Mouse (Mus musculus): ENCODE results near the gene Sec14l1. TPM values are rescaled to one million over a fixed set of nuclear protein-coding genes. Genes with fewer than 3 reads are reported as not detected.
A peak's percentile ranks its signal among the peaks of the same experiment; 100 is the strongest.

The Sec14l1 gene
- polyA plus RNA-seq, 1 experiment from 2014 or later = 71.5 TPM

DNA sequence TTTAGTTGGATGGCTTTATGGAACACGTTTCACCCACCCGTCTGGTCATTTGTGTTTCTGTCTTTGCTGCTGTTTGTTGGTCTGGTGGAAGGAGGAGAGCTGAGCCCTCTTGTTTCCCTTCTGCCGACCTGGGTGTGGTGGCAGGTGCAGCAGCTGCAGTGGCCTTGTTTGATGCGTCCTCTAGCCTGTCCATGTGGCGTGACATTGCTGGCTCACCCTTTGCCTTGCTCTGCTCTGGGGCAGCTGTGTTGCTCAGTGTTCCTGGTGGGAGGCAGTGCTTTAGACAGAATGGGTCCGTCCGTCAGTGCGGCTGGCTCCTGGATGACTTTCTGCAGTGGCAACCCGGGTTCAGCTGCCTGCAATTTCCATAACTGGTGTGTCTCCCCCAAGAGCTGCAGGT is 38.6 kb downstream of the Sec14l1 start:
- Histone ChIP-seq H3K27me3 (replicated peaks) (no peaks in the 10 kb centered on the region), H3K4me3 (no peak overlapping the region), H3K4me2 (replicated peaks) (no peak overlapping the region), H3K9me3 (no peaks in the 10 kb centered on the region), H3K36me3 (peaks cover 84% of the 10 kb centered on the region), H3K4me1 (peaks cover 20% of the 10 kb centered on the region), H3K9ac (no peak overlapping the region), H3K27ac (no peak overlapping the region)
- 71% methylated on average over 9 of the region's 9 CpGs for WGBS
- ATAC-seq (ENCODE audit: low FRiP score, low read depth) = no peak

DNA sequence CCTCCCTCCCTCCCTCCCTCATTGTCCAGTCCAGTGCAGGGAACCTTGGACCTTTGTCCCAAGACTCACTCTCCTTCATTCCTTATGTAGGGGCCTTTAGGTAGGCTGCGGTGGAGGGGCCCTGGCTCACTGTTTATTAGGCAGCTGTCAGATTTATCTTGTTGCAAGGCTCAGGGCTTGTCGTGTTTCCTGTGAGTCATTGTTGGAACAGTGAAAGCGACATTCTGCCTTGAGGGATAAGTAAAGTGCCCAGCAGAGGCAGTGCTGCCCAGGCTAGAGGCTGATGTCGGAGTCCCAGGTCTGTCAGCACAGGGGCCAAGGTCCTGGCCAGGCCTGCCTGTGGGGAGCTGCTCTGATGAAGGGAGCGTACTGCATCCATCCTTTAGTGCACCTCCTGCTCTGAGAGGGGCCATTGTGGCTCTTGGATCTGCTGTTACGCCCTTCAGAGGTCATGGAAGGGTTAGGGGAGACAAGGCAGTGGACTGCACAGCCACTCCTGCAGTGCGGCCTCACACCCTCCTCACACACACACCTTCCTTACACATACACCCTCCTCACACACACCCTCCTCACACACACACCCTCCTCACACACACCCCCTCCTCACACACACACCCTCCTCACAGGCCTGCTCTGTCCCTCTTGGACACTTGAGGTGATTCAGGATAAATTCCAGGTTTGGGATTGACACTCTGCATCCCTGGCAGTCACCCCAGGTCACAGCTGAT is 39.3 kb downstream of the Sec14l1 start:
- peaks cover 84% of the 10 kb centered on the region for H3K36me3 ChIP-seq
- no peak overlapping the region for H3K27ac ChIP-seq
- 36% methylated on average over 7 of the region's 7 CpGs for WGBS

GRCm38 (mm10) chr11:117156725-117157124 is 41.8 kb downstream of the Sec14l1 start:
- H3K4me2 ChIP-seq (replicated peaks) = no peak overlapping the region
- H3K4me1 ChIP-seq = peaks cover 20% of the 10 kb centered on the region
- H3K9ac ChIP-seq = no peak overlapping the region
- no peak overlapping the region for H3K27ac ChIP-seq
- WGBS = 6% methylated on average over 14 of the region's 15 CpGs
- peaks cover 72% of the 10 kb centered on the region for H3K36me3 ChIP-seq
- H3K4me3 ChIP-seq = no peak overlapping the region
- peak; percentile 17; the same call in 1 of the 2 replicates for ATAC-seq (ENCODE audit: low FRiP score, low read depth)
- H3K9me3 ChIP-seq = no peaks in the 10 kb centered on the region
- no peaks in the 10 kb centered on the region for H3K27me3 ChIP-seq (replicated peaks)

More for the DNA sequence above, 39.3 kb downstream of the Sec14l1 start:
- ATAC-seq (ENCODE audit: low FRiP score, low read depth) = no peak
- no peak overlapping the region for H3K4me3 ChIP-seq
- H3K27me3 ChIP-seq (replicated peaks) = no peaks in the 10 kb centered on the region
- H3K4me2 ChIP-seq (replicated peaks) = no peak overlapping the region
- no peaks in the 10 kb centered on the region for H3K9me3 ChIP-seq
- H3K9ac ChIP-seq = no peak overlapping the region
- peaks cover 20% of the 10 kb centered on the region for H3K4me1 ChIP-seq

- peaks cover 64% of the 10 kb centered on the region for H3K36me3 ChIP-seq
- H3K4me2 ChIP-seq (replicated peaks) = no peak overlapping the region
- no peak overlapping the region for H3K27ac ChIP-seq
- H3K9me3 ChIP-seq = no peaks in the 10 kb centered on the region
- 0 out of 2 replicates have a peak overlapping the region, but pooled peaks have one; percentile 10 for H3K9ac ChIP-seq
- no peaks in the 10 kb centered on the region for H3K27me3 ChIP-seq (replicated peaks)
- WGBS = 87% methylated on average over 11 of the region's 11 CpGs
- H3K4me3 ChIP-seq = no peak overlapping the region
- ATAC-seq (ENCODE audit: low FRiP score, low read depth) = no peak
- peaks cover 19% of the 10 kb centered on the region for H3K4me1 ChIP-seq
Observed at GRCm38 (mm10) chr11:117158343-117158742, 43.4 kb downstream of the Sec14l1 start.

DNA sequence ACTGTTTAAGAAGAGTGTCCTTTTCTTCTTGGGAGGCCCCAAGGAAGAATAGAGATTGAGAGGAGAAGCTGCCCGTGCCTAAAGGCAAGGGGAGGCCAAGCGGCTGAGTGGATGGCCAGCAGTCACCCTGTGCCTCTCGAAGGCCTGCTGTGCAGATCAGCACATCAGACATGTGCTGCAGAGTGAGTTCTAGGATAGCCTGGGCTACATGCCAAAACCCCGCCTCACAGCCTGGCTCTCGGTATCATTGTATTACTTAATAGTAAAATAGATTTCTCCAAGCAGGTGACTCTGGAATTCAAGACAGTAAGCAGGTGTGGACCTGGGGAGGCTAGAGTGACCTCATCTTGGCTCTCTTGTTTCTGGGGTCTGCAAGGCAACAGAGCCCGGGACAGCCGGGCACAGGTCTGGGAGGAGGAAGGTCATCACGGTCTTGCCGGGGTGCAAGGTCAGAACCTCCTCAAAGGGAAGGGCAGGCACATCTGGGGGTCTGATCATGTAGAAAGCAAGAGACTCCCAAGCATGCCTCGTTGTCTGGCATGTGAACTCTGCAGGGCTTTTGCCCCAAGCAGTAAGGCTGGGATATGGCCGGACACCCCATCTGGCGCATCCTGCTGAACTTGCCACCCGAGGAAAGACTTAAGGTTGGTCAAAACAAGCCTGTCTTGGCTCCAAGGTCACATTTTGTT is 44.4 kb downstream of the Sec14l1 start:
- H3K9me3 ChIP-seq = no peaks in the 10 kb centered on the region
- H3K27ac ChIP-seq = no peak overlapping the region
- no peak overlapping the region for H3K4me2 ChIP-seq (replicated peaks)
- H3K4me3 ChIP-seq = no peak overlapping the region
- no peak overlapping the region for H3K9ac ChIP-seq
- peaks cover 57% of the 10 kb centered on the region for H3K36me3 ChIP-seq
- no peak for ATAC-seq (ENCODE audit: low FRiP score, low read depth)
- peaks cover 10% of the 10 kb centered on the region for H3K4me1 ChIP-seq
- no peaks in the 10 kb centered on the region for H3K27me3 ChIP-seq (replicated peaks)
- 93% methylated on average over 13 of the region's 13 CpGs for WGBS

GRCm38 (mm10) chr11:117159946-117160307 is 45.0 kb downstream of the Sec14l1 start:
- Histone ChIP-seq H3K27me3 (replicated peaks) (no peaks in the 10 kb centered on the region), H3K9ac (no peak overlapping the region), H3K4me2 (replicated peaks) (no peak overlapping the region), H3K27ac (no peak overlapping the region), H3K4me3 (no peak overlapping the region), H3K4me1 (peaks cover 8% of the 10 kb centered on the region), H3K36me3 (peaks cover 52% of the 10 kb centered on the region), H3K9me3 (no peaks in the 10 kb centered on the region)
- no peak for ATAC-seq (ENCODE audit: low FRiP score, low read depth)
- 97% methylated on average over 5 of the region's 5 CpGs for WGBS

DNA sequence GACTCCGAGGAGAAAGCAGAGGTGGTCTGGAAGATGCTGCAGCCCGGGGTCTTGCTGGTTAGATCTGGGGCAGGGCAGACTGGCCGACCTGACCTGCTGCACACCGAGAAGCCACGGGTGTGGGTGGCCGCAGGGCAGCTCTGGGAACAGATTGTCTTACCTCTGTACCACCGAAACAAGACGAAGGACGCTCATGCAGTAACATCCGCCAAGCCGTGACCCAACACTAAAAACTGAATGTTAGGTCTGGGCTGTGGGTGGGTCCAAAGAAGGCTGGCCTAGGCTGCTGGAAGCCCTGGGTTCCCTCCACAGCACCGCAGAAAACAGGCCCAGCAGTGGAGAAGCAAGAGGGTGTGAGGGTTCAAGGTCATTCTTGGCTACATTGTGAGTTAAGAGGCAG is 45.8 kb downstream of the Sec14l1 start:
- Histone ChIP-seq H3K4me2 (replicated peaks) (no peak overlapping the region), H3K9me3 (no peaks in the 10 kb centered on the region), H3K36me3 (peaks cover 43% of the 10 kb centered on the region), H3K4me1 (peaks cover 6% of the 10 kb centered on the region), H3K27ac (no peak overlapping the region), H3K9ac (no peak overlapping the region), H3K4me3 (no peak overlapping the region), H3K27me3 (replicated peaks) (no peaks in the 10 kb centered on the region)
- WGBS = 94% methylated on average over 12 of the region's 12 CpGs
- no peak for ATAC-seq (ENCODE audit: low FRiP score, low read depth)

- H3K27me3 ChIP-seq (replicated peaks) = no peaks in the 10 kb centered on the region
- H3K4me2 ChIP-seq (replicated peaks) = no peak overlapping the region
- H3K4me3 ChIP-seq = no peak overlapping the region
- peaks cover 37% of the 10 kb centered on the region for H3K36me3 ChIP-seq
- 82% methylated on average over 8 of the region's 8 CpGs for WGBS
- H3K9me3 ChIP-seq = no peaks in the 10 kb centered on the region
- no peak for ATAC-seq (ENCODE audit: low FRiP score, low read depth)
- no peaks in the 10 kb centered on the region for H3K4me1 ChIP-seq
- H3K9ac ChIP-seq = no peak overlapping the region
- H3K27ac ChIP-seq = no peak overlapping the region
Observed at GRCm38 (mm10) chr11:117161574-117161973, 46.6 kb downstream of the Sec14l1 start.

DNA sequence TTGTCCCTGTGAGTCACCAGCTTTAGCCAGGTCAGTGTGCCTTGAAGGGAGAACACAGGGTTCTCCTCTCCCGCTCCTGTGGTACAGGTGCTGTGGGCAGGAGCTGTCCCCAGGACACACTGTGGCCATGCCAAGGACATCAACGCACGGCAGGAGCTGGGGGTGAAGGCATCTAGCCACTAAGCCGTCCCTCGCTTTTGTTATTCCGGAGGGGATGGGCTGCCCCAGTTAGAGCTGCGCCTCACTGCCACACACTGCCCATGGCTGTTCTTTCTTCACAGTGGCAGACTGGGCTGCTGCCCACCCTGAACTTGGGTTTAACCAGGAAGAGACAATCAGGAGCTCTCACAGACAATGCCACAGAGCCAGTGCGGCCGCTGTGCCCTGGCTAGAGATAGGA is 48.1 kb downstream of the Sec14l1 start:
- 83% methylated on average over 9 of the region's 9 CpGs for WGBS
- no peak for ATAC-seq (ENCODE audit: low FRiP score, low read depth)
- Histone ChIP-seq H3K27me3 (replicated peaks) (no peaks in the 10 kb centered on the region), H3K27ac (no peak overlapping the region), H3K9me3 (no peaks in the 10 kb centered on the region), H3K9ac (no peak overlapping the region), H3K4me3 (no peak overlapping the region), H3K4me1 (no peaks in the 10 kb centered on the region), H3K4me2 (replicated peaks) (no peak overlapping the region), H3K36me3 (peaks cover 23% of the 10 kb centered on the region)

- no peak for ATAC-seq (ENCODE audit: low FRiP score, low read depth)
- no peak overlapping the region for H3K27ac ChIP-seq
- H3K36me3 ChIP-seq = peaks cover 17% of the 10 kb centered on the region
- H3K9ac ChIP-seq = no peak overlapping the region
- no peaks in the 10 kb centered on the region for H3K27me3 ChIP-seq (replicated peaks)
- H3K4me1 ChIP-seq = no peaks in the 10 kb centered on the region
- no peak overlapping the region for H3K4me2 ChIP-seq (replicated peaks)
- no peak overlapping the region for H3K4me3 ChIP-seq
- no peaks in the 10 kb centered on the region for H3K9me3 ChIP-seq
- WGBS = 92% methylated on average over 6 of the region's 6 CpGs
Observed at GRCm38 (mm10) chr11:117163771-117164170, 48.8 kb downstream of the Sec14l1 start.

GRCm38 (mm10) chr11:117168278-117169087 is 53.5 kb downstream of the Sec14l1 start:
- Histone ChIP-seq H3K9me3 (no peaks in the 10 kb centered on the region), H3K36me3 (no peaks in the 10 kb centered on the region), H3K4me2 (replicated peaks) (no peak overlapping the region), H3K9ac (no peak overlapping the region), H3K4me3 (no peak overlapping the region), H3K27ac (no peak overlapping the region), H3K4me1 (no peaks in the 10 kb centered on the region), H3K27me3 (replicated peaks) (no peaks in the 10 kb centered on the region)
- WGBS = 88% methylated on average over 20 of the region's 20 CpGs
- ATAC-seq (ENCODE audit: low FRiP score, low read depth) = no peak

DNA sequence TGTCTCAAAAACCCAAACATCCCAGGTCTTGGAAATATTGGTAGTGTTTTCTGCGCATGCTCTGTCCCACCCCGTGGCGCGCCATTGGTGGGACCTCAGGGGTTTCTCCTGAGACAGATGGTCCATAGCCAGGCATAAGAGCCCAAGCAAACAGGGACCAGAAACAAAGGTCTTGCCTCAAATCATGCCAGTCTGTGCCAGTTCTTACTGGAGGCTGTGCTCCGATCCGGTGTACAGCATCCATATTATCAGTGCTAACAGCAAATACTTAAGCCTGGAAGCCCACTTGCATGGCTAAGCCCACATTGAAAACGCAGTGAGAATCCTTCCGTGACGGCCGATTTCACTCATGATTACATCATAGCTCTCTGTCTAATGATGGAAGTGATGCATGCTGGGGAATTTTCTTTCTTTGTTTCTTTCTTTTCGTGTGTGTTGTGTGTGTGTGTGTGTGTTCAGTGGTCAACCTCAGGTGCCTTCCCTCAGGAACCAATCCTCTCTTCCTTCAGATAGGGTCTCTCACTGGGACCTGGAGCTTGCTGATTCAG is 54.2 kb downstream of the Sec14l1 start:
- Histone ChIP-seq H3K4me3 (no peak overlapping the region), H3K9ac (no peak overlapping the region), H3K27ac (no peak overlapping the region), H3K4me2 (replicated peaks) (no peak overlapping the region), H3K27me3 (replicated peaks) (no peaks in the 10 kb centered on the region), H3K9me3 (no peaks in the 10 kb centered on the region), H3K4me1 (no peaks in the 10 kb centered on the region), H3K36me3 (no peaks in the 10 kb centered on the region)
- WGBS = 90% methylated on average over 11 of the region's 11 CpGs
- ATAC-seq (ENCODE audit: low FRiP score, low read depth) = no peak
